Mouse (Mus musculus) heart, embryonic 16.5 days (tissue): ENCODE results near the gene Rasal1. TPM values are rescaled to one million over a fixed set of nuclear protein-coding genes. Genes with fewer than 3 reads are reported as not detected.

Source experiments
- ATAC-seq: fragments of 200-750 bp; cut with Nextera tagmentation; replicated peaks from 2 replicates; pipeline ENCODE4 v1.8.0; 2017; ENCODE audit warnings: moderate number of reproducible peaks; ENCODE audit not compliant: insufficient read depth, low FRiP score; ENCODE audit errors: extremely low read depth
- H3K27ac ChIP-seq: fragments of 300-500 bp; sonication (generic); 2 replicates; pipeline ENCODE4 v1.5.1; 2014; ENCODE audit warnings: mild to moderate bottlenecking, low read length, control low read depth, moderate library complexity
- H3K27me3 ChIP-seq: fragments of 300-500 bp; sonication (generic); 2 replicates; pipeline ENCODE4 v1.6.1; 2014; ENCODE audit warnings: low read length, mixed read lengths; ENCODE audit not compliant: control insufficient read depth, insufficient read depth
- H3K36me3 ChIP-seq: fragments of 300-500 bp; sonication (generic); 2 replicates; pipeline ENCODE4 v1.6.1; 2014; ENCODE audit not compliant: control insufficient read depth, insufficient read depth
- H3K4me1 ChIP-seq: fragments of 300-500 bp; sonication (generic); 2 replicates; pipeline ENCODE4 v1.6.1; 2014; ENCODE audit warnings: low read length, mixed read lengths; ENCODE audit not compliant: control insufficient read depth, insufficient read depth
- H3K4me2 ChIP-seq: fragments of 300-500 bp; sonication (generic); 2 replicates; pipeline ENCODE4 v1.6.1; 2014; ENCODE audit warnings: low read depth, mild to moderate bottlenecking, control low read depth, low read length
- H3K4me3 ChIP-seq: fragments of 300-500 bp; sonication (generic); 2 replicates; pipeline ENCODE4 v1.5.1; 2014; ENCODE audit warnings: mild to moderate bottlenecking, control low read depth, low read length
- H3K9ac ChIP-seq: fragments of 300-500 bp; sonication (generic); 2 replicates; pipeline ENCODE4 v1.6.1; 2014; ENCODE audit warnings: low read length, control low read depth
- H3K9me3 ChIP-seq: fragments of 300-500 bp; sonication (generic); replicated peaks from 2 replicates; pipeline ENCODE4 v1.6.1; 2016; ENCODE audit warnings: low read length; ENCODE audit not compliant: control insufficient read depth
- whole genome bisulfite sequencing: fragments of 180-500 bp; shearing (Covaris S2); extraction: QIAGEN DNeasy Blood & Tissue Kit; methylation state at CpG from one replicate; pipeline ENCODE4 v1.1.7; 2014; 5-methylcytosine and 5-hydroxymethylcytosine counted together
- polyA plus RNA-seq: library from polyadenylated mRNA; unstranded; fragments of >200 nt; fragmentation: Nextera tagmentation; extraction: Ambion mirVana; gene quantifications from 2 replicates; pipeline ENCODE4 v1.2.1, GENCODE M21; 2015

Rasal1 gene
- polyA plus RNA-seq, 1 experiment from 2014 or later: 0.74 TPM

DNA sequence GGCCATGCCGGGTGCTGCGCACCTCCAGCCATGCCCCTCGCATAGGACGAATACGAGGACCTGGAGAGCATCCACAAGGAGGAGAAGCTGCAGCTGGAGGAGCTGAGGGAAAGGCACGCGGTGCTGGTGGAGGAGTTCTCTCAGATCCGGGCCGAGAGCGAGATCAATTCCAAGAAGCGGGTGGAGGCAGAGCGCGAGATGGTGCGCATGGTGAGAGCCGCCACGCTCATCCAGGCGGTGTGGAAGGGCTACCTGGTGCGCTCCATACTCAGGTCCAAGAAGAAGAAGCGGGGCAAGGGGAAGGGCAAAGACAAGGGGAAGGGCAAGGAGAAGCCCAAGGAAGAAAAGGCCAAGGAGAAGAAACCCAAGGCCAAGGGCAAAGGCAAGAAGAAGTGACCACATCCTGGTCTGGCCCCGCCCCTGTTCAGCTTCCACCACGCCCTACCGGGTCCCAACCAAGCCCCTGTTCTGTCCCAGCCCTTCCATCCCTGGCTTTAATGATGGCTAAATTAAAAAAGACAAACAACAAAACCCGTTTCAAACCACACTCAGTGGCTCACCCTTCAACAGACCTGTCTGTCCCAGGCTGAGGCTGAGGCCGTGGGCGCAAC is 41.9 kb upstream of the Rasal1 start:
- no peaks in the 10 kb centered on the region for H3K9me3 ChIP-seq
- 71% methylated on average over 25 of the region's 25 CpGs for WGBS
- ATAC-seq: no peak

DNA sequence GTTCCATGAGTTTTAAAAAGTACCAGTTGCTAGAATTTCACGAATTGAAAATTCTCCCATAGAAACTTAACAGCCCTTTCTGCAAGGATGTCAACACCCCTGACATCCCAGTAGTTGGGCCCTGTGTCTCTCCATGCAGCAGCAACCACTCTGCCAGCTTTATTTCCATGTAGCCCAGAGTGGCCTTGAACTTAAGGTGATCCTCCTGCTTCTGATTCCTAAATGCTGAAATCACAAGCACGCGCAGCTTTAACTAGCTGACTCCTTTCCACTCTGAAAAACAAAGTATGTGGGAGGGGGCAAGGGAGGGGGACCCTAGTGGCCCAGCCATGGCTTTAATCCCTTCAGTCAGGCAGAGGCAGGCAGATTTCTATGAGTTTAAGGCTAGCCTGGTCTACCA is 41.3 kb upstream of the Rasal1 start:
- Histone ChIP-seq H3K4me3 (no peak overlapping the region), H3K9ac (no peak overlapping the region), H3K4me1 (peaks cover 15% of the 10 kb centered on the region), H3K27ac (no peak overlapping the region), H3K27me3 (no peaks in the 10 kb centered on the region), H3K9me3 (no peaks in the 10 kb centered on the region), H3K4me2 (no peak overlapping the region), H3K36me3 (peaks cover 3% of the 10 kb centered on the region; the same call in 1 of the 2 replicates)
- no peak for ATAC-seq
- WGBS: 76% methylated on average over 3 of the region's 3 CpGs

More for the DNA sequence above, 41.9 kb upstream of the Rasal1 start:
- Histone ChIP-seq H3K36me3 (peaks cover 3% of the 10 kb centered on the region; the same call in 1 of the 2 replicates), H3K4me3 (no peak overlapping the region), H3K27ac (no peak overlapping the region), H3K4me1 (peaks cover 14% of the 10 kb centered on the region), H3K27me3 (no peaks in the 10 kb centered on the region), H3K9ac (no peak overlapping the region), H3K4me2 (no peak overlapping the region)

DNA sequence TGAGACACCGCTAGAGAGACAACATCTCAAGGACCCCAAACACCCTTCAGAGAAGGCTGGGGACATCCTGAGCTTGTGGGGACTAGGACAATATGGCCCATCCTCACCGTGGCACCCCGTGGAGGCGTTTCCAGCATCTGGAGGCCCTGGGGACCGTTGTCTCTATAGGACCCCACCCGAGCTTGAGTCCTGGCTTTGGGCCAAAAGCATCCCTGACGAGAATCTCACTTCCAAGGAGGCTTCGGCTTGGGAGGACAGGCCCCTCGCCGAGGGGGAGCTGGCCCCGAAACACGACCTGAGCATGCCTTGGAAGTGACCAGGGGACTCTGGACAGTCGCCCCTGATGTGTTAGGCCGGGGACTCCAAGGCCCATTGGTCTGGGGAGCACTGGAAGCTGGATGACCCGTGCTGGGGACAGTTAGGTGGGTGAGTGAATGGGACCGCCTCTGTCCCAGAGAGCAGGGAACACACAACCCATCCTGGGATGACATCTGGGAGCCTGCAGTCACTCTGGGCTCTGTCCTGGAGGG is 39.3 kb upstream of the Rasal1 start:
- Histone ChIP-seq H3K27me3 (no peaks in the 10 kb centered on the region), H3K36me3 (peaks cover 3% of the 10 kb centered on the region; the same call in 1 of the 2 replicates), H3K4me2 (no peak overlapping the region), H3K9me3 (no peaks in the 10 kb centered on the region), H3K4me1 (peaks cover 20% of the 10 kb centered on the region), H3K4me3 (no peak overlapping the region), H3K27ac (no peak overlapping the region), H3K9ac (no peak overlapping the region)
- WGBS: 83% methylated on average over 16 of the region's 16 CpGs
- no peak for ATAC-seq

DNA sequence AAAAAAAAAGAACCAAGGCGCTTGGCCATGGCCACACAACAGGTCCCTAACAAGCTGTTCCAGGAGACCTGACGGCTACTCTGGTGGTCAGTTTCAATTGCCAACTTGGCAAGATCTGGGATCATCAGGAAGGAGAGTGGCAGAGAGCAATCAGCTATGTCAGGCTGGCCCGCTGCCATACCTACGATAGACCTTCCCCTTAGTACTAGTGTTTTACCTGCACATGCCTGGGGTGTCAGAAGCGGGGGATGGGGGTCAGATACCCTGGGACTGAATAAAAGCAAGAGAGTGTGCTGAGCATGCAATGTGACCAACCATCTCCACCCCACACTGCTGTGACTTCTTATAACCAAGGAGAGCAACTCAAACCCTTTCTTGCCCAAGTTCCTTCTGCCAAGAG is 37.7 kb upstream of the Rasal1 start:
- ATAC-seq: no peak
- Histone ChIP-seq H3K4me3 (no peak overlapping the region), H3K27me3 (no peaks in the 10 kb centered on the region), H3K27ac (no peak overlapping the region), H3K9ac (no peak overlapping the region), H3K9me3 (peaks cover 2% of the 10 kb centered on the region), H3K4me2 (peak overlapping the region; percentile 82; the same call in 1 of the 2 replicates), H3K36me3 (peaks cover 6% of the 10 kb centered on the region), H3K4me1 (peaks cover 14% of the 10 kb centered on the region)
- WGBS: 91% methylated on average over 5 of the region's 5 CpGs

DNA sequence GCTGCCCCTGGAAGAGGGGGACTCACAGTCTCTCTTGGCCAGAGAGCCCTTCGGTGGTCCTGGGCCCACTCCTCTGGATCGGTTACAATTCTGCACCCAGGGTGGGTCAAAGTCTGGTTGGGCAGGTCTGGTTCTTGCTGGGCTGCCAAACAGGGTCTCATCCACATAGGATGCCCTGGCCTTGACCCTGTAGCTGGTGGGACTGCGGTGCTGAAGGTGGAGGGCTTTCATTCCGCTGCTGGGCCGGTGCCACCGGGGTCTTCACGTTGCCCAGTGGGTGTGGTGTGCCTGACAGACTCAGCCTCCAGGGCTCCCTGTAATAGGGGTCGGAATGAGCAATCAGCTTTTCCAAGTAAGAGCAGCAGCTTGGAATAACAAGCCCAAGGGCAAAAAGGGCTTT is 37.2 kb upstream of the Rasal1 start:
- Histone ChIP-seq H3K9ac (peak overlapping the region; percentile 67), H3K4me1 (peaks cover 14% of the 10 kb centered on the region), H3K27me3 (no peaks in the 10 kb centered on the region), H3K9me3 (peaks cover 5% of the 10 kb centered on the region), H3K36me3 (peaks cover 8% of the 10 kb centered on the region), H3K4me3 (peak overlapping the region; percentile 60), H3K27ac (no peak overlapping the region), H3K4me2 (peak overlapping the region; percentile 82)
- WGBS: 52% methylated on average over 8 of the region's 8 CpGs
- ATAC-seq: no peak

DNA sequence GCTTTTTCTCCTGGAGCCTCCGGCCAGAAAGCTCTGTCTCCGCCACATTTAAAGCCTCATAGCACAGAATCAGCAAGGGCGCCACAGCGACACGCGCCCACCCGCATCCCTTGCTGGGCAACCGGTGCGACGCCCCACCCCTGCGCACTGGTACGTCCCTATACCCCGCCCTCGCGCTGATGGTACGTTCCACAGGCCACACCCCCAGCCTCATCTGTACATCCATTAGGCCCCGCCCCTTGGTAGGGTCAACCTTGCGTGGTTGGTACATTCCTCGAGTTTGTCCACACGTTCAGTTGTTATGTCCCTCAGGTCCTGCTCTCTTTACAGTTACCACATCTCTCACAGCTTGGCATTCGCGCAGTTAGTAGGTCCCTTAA is 36.2 kb upstream of the Rasal1 start, which contains the start of the genes Rita1 and Ddx54:
Gene Rita1, minus strand, starts transcription at position 148 of the 380 bp plus-strand sequence.
Gene Ddx54, plus strand, starts transcription at position 298 of the 380 bp plus-strand sequence.
- peak within 1 kb of the TSS; percentile 90 for H3K4me2 ChIP-seq
- H3K27me3 ChIP-seq: no peaks in the 10 kb centered on the region
- peak within 1 kb of the TSS; percentile 60 for H3K4me3 ChIP-seq
- H3K9ac ChIP-seq: peak within 1 kb of the TSS; percentile 67
- peak within 1 kb of the TSS; percentile 81 for H3K27ac ChIP-seq
- peak; percentile 84 for ATAC-seq
- peaks cover 13% of the 10 kb centered on the region for H3K36me3 ChIP-seq
- peaks cover 14% of the 10 kb centered on the region for H3K4me1 ChIP-seq
- WGBS: under 1% methylated on average over 22 of the region's 22 CpGs
- H3K9me3 ChIP-seq: peaks cover 5% of the 10 kb centered on the region

DNA sequence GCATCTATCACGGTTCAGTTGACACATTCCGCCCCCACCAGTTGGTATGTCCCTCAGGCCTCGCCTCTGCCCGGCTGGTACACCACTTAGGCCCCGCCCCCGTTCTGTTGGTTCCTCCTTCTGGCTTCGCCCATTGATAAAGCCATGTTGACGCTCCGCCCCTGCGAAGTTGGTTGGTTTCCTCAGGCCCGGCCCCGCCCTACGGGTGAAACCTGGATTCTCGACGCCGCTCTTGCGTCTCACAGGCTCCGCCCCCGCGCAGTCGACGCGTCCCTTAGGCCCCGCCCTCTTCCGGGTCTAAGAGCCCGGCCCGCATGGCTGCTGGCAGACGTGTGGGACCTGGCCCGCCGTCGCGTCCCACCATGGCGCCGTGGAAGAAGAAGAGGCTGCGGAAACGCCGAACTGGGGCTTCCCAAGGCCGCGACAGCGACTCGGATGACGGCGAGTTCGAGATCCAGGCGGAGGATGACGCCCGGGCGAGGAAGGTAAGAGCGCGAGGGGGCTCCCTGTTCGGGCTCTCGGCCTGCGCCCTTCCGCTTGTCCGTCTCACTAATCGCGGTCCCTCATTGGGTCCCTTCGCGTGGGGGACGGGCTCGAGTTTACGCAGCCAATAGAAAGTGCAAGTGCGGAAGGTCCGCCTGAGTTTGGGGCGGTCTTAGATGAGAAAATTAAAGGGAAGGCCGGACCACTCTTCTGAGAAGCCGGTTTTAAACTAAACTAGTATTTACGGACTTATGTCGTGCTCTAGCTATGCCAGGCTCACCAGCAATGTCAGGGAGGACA is 35.6 kb upstream of the Rasal1 start:
- peak overlapping the region; percentile 90 for H3K4me2 ChIP-seq
- H3K36me3 ChIP-seq: peaks cover 17% of the 10 kb centered on the region
- H3K4me1 ChIP-seq: peaks cover 14% of the 10 kb centered on the region
- peak overlapping the region; percentile 60 for H3K4me3 ChIP-seq
- H3K27me3 ChIP-seq: no peaks in the 10 kb centered on the region
- peak overlapping the region; percentile 67 for H3K9ac ChIP-seq
- H3K9me3 ChIP-seq: peaks cover 5% of the 10 kb centered on the region
- peak overlapping the region; percentile 81 for H3K27ac ChIP-seq
- ATAC-seq: peak; percentile 91
- WGBS: under 1% methylated on average over 69 of the region's 69 CpGs

DNA sequence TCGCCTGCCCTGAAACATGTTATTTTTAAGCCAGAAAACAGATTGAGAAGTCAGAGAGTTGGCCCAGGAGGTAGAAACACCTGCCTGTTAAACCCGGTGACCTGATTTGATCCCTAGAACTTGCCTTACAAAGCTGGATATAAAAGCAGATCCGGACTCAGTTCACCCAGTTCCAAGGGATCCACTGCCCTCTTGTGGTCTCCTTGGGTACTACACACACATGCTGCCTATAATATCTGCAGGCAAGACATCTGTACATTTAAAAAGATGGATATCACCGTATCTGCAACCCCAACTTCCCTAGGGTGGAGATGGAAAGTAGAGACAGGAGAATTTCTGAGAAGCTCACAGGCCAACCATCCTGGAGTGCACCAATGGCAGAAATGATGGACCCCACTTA is 32.7 kb upstream of the Rasal1 start:
- H3K4me1 ChIP-seq: peaks cover 13% of the 10 kb centered on the region
- H3K9ac ChIP-seq: no peak overlapping the region
- H3K27me3 ChIP-seq: no peaks in the 10 kb centered on the region
- H3K9me3 ChIP-seq: peaks cover 5% of the 10 kb centered on the region
- 92% methylated on average over 4 of the region's 4 CpGs for WGBS
- H3K4me3 ChIP-seq: no peak overlapping the region
- H3K27ac ChIP-seq: no peak overlapping the region
- no peak for ATAC-seq
- peaks cover 39% of the 10 kb centered on the region for H3K36me3 ChIP-seq
- no peak overlapping the region for H3K4me2 ChIP-seq

DNA sequence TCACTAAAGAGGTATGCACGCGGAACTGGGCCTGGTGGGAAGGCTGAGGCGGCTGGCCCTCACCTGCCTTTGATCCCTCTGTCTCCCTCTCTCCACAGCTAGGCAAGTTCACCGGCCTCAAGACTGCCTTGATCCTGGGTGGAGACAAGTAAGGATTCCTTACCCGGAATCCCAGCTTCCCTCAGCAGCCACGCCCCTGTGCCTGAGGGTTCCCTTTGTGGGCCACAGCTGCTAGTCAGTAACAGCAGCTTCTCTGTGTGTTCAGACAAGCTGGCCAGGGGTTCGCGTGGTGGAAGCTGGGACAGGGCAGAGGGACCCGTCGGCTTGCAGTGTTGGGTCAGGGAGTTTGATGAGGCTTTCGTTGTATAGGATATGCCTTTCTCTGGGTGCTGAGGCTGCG is 29.8 kb upstream of the Rasal1 start:
- Histone ChIP-seq H3K36me3 (peaks cover 50% of the 10 kb centered on the region), H3K4me3 (no peak overlapping the region), H3K4me2 (no peak overlapping the region), H3K4me1 (peaks cover 10% of the 10 kb centered on the region), H3K27me3 (no peaks in the 10 kb centered on the region), H3K27ac (no peak overlapping the region), H3K9me3 (peaks cover 5% of the 10 kb centered on the region), H3K9ac (no peak overlapping the region)
- 84% methylated on average over 12 of the region's 12 CpGs for WGBS
- no peak for ATAC-seq
